Mouse (Mus musculus) thymus, postnatal 0 days (tissue): ENCODE measurements at regions not wholly inside any gene's neighbourhood (a gene's known extent, or its start where the extent isn't known, plus 50 kb on each side); places are given as distances from the start of the nearest gene placed in this dataset.

ENCODE experiments used
- DNase-seq: peaks from one replicate; pipeline ENCODE4 v3.0.0-alpha.2; 2015; ENCODE audit warnings: low spot score

GRCm38 (mm10) chr4:56264626-56265025 is 475.2 kb upstream of the Gm26657 start:
- no peak for DNase-seq

GRCm38 (mm10) chr4:56263822-56264221 is 476.0 kb upstream of the Gm26657 start:
- no peak for DNase-seq

GRCm38 (mm10) chr4:56262589-56262988 is 477.3 kb upstream of the Gm26657 start:
- no peak for DNase-seq

- no peak for DNase-seq
Observed at GRCm38 (mm10) chr4:56261992-56262391, 477.9 kb upstream of the Gm26657 start.

GRCm38 (mm10) chr4:56252375-56252774 is 487.5 kb upstream of the Gm26657 start:
- DNase-seq = no peak

GRCm38 (mm10) chr4:56251766-56252165 is 488.1 kb upstream of the Gm26657 start:
- no peak for DNase-seq

GRCm38 (mm10) chr4:56250611-56251010 is 489.3 kb upstream of the Gm26657 start:
- DNase-seq = no peak

GRCm38 (mm10) chr4:56243863-56244262 is 496.0 kb upstream of the Gm26657 start:
- no peak for DNase-seq

GRCm38 (mm10) chr4:56238496-56239488 is 501.1 kb upstream of the Gm26657 start:
- no peak for DNase-seq

GRCm38 (mm10) chr4:56231414-56231813 is 508.5 kb upstream of the Gm26657 start:
- no peak for DNase-seq

GRCm38 (mm10) chr4:56230451-56230850 is 509.4 kb upstream of the Gm26657 start:
- no peak for DNase-seq

GRCm38 (mm10) chr4:56226493-56226892 is 513.4 kb upstream of the Gm26657 start:
- no peak for DNase-seq

GRCm38 (mm10) chr4:56224542-56224941 is 515.3 kb upstream of the Gm26657 start:
- no peak for DNase-seq

GRCm38 (mm10) chr4:56222023-56222776 is 517.7 kb upstream of the Gm26657 start:
- peak; percentile 61 for DNase-seq

GRCm38 (mm10) chr4:56220531-56220930 is 519.3 kb upstream of the Gm26657 start:
- no peak for DNase-seq

- no peak for DNase-seq
Observed at GRCm38 (mm10) chr4:56209499-56209898, 530.4 kb upstream of the Gm26657 start.

- DNase-seq = no peak
Observed at GRCm38 (mm10) chr4:56207726-56208125, 532.1 kb upstream of the Gm26657 start.

- no peak for DNase-seq
Observed at GRCm38 (mm10) chr4:56205069-56205468, 534.8 kb upstream of the Gm26657 start.

GRCm38 (mm10) chr4:56193365-56193764 is 546.5 kb upstream of the Gm26657 start:
- no peak for DNase-seq

- DNase-seq = no peak
Observed at GRCm38 (mm10) chr4:56192516-56192915, 547.4 kb upstream of the Gm26657 start.

- DNase-seq = no peak
Observed at GRCm38 (mm10) chr4:56179566-56179965, 560.3 kb upstream of the Gm26657 start.

GRCm38 (mm10) chr4:56178844-56179481 is 560.9 kb upstream of the Gm26657 start:
- DNase-seq = no peak
